33 mouse cellular contexts compared by ENCODE assay signal in the genomic region with DNA sequence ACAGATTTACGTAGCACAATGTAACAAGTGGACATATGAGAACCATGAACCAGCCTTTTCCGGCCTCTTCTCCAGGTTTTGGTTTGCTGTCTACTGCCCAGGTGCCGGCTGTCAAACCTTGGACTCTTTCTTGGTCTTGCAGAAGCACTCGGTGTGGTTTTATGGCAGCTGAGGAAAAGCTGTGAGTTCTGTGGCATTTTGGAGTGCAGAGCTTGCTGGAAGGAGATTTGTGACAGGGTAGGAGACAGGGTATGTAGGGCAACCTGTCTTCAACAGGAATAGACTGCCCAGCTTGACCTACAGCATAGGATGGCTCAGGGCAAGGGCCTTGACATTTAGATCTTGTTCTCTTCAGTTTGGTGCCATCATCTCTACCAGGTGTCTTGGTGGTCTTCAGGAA. TPM values are rescaled to one million over a fixed set of nuclear protein-coding genes. Genes with fewer than 3 reads are reported as not detected.
"Had no signal": no experiment of that assay in that cellular context is flagged by ENCODE, and none has a peak within 500 bp of the region (broad histone marks: within the 10 kb centered on the region; RNA-seq: fewer than 3 reads in every experiment).

No protein-coding gene starts in this region.

- H3K4me1 ChIP-seq: liver, embryonic 12.5 days; liver, embryonic 15.5 days; neural tube, embryonic 12.5 days had no signal

- ATAC-seq: liver, embryonic 12.5 days; liver, postnatal 0 days; lung, postnatal 0 days; midbrain, embryonic 13.5 days; midbrain, embryonic 15.5 days; midbrain, embryonic 16.5 days had no signal

- H3K27ac ChIP-seq: limb, embryonic 10.5 days; limb, embryonic 12.5 days; limb, embryonic 13.5 days; limb, embryonic 15.5 days; liver, embryonic 12.5 days; liver, embryonic 13.5 days; liver, embryonic 14.5 days; liver, embryonic 15.5 days; lung, embryonic 15.5 days; macrophage; midbrain, embryonic 10.5 days; midbrain, embryonic 12.5 days; midbrain, embryonic 13.5 days; midbrain, embryonic 15.5 days; neural tube, embryonic 12.5 days had no signal

- H3K36me3 ChIP-seq: limb, embryonic 10.5 days; limb, embryonic 12.5 days; limb, embryonic 13.5 days; limb, embryonic 15.5 days; liver, embryonic 12.5 days; liver, embryonic 13.5 days; liver, embryonic 15.5 days; lung, embryonic 15.5 days; midbrain, embryonic 10.5 days; midbrain, embryonic 12.5 days; midbrain, embryonic 13.5 days; midbrain, embryonic 15.5 days; neural tube, embryonic 12.5 days had no signal

- H3K9ac ChIP-seq: limb, embryonic 12.5 days; limb, embryonic 13.5 days; limb, embryonic 15.5 days; liver, embryonic 12.5 days; liver, embryonic 13.5 days; liver, embryonic 14.5 days; liver, embryonic 15.5 days; liver, postnatal 0 days; lung, embryonic 14.5 days; lung, embryonic 15.5 days; midbrain, embryonic 12.5 days; midbrain, embryonic 13.5 days; midbrain, embryonic 15.5 days; neural tube, embryonic 12.5 days had no signal

- DNase-seq: left cerebral cortex, postnatal 4 days; liver; liver, embryonic 13.5 days; liver, postnatal 0 days; lung, adult 18-20 months; lung, adult 2 months; lung, embryonic 14.5 days; lung, postnatal 10 days; lung, postnatal 14 days; lung, postnatal 36 days; lung, postnatal 4 days; midbrain, embryonic 14.5 days had no signal

- H3K4me3 ChIP-seq: limb, embryonic 10.5 days; limb, embryonic 12.5 days; limb, embryonic 13.5 days; limb, embryonic 15.5 days; liver, embryonic 12.5 days; liver, embryonic 13.5 days; liver, embryonic 15.5 days; lung, embryonic 15.5 days; megakaryocyte, embryonic 14.5 days; midbrain, embryonic 10.5 days; midbrain, embryonic 12.5 days; midbrain, embryonic 13.5 days; midbrain, embryonic 15.5 days; myocyte; neural tube, embryonic 12.5 days had no signal

- H3K4me2 ChIP-seq: limb, embryonic 12.5 days; limb, embryonic 13.5 days; limb, embryonic 15.5 days; liver, embryonic 11.5 days; liver, embryonic 12.5 days; liver, embryonic 13.5 days; liver, embryonic 15.5 days; lung, embryonic 14.5 days; lung, embryonic 15.5 days; midbrain, embryonic 12.5 days; midbrain, embryonic 13.5 days; midbrain, embryonic 15.5 days; neural tube, embryonic 12.5 days had no signal

- H3K27me3 ChIP-seq: midbrain, embryonic 13.5 days; midbrain, embryonic 15.5 days; neural tube, embryonic 12.5 days had no signal

- H3K9me3 ChIP-seq: limb, embryonic 10.5 days; limb, embryonic 12.5 days; limb, embryonic 13.5 days; limb, embryonic 15.5 days; liver, embryonic 12.5 days; liver, embryonic 13.5 days; liver, embryonic 15.5 days; lung, embryonic 15.5 days; midbrain, embryonic 10.5 days; midbrain, embryonic 13.5 days; midbrain, embryonic 15.5 days; neural tube, embryonic 12.5 days had no signal

RNA-seq across cellular contexts. Expression of a gene that starts 4.3 kb away (rescaled TPM):
- total RNA-seq: megakaryocyte-erythroid progenitor cell, adult 5-6 weeks; monocyte, adult 5-6 weeks had no signal
